Mouse (Mus musculus) C2C12 (cell line): ENCODE measurements at regions not wholly inside any gene's neighbourhood (a gene's known extent, or its start where the extent isn't known, plus 50 kb on each side); places are given as distances from the start of the nearest gene placed in this dataset.

Source experiments
- CTCF ChIP-seq: IDR thresholded peaks from one replicate; pipeline ENCODE4 v1.5.1; 2011; ENCODE audit not compliant: control insufficient read depth, insufficient read depth, insufficient read length
- FOSL1 ChIP-seq: IDR thresholded peaks from one replicate; pipeline ENCODE4 v1.8.0; 2011; ENCODE audit warnings: mild to moderate bottlenecking, low read length; ENCODE audit not compliant: poor library complexity, insufficient read depth, severe bottlenecking
- MAX ChIP-seq: IDR thresholded peaks from one replicate; pipeline ENCODE4 v1.6.1; 2011; ENCODE audit warnings: mild to moderate bottlenecking, control low read depth
- MYOD1 ChIP-seq: IDR thresholded peaks from one replicate; pipeline ENCODE4 v1.6.1; 2011; ENCODE audit warnings: low read depth; ENCODE audit not compliant: control insufficient read depth, insufficient read length
- MYOG ChIP-seq: IDR thresholded peaks from one replicate; pipeline ENCODE4 v1.6.1; 2011; ENCODE audit not compliant: control insufficient read depth, insufficient read length; ENCODE audit errors: extremely low read depth

GRCm38 (mm10) chr1:79197682-79198081, 242.2 kb downstream of the Scg2 start:
- TF ChIP-seq CTCF (no peak), MYOG (no peak), MAX (no peak), MYOD1 (no peak), FOSL1 (no peak)
